Mouse (Mus musculus): Measurements from ENCODE around the gene Gm4763. TPM values are rescaled to one million over a fixed set of nuclear protein-coding genes. Genes with fewer than 3 reads are reported as not detected.

The Gm4763 gene
- total RNA-seq, 4 experiments from 2014 or later, result not detected

Other genes starting within 250 kb of the Gm4763 start
- 1 to 10 TPM; 3.1 to 4.7 (median 4.1) TPM for gene Cadm4, start 244.9 kb downstream of the Gm4763 start, total RNA-seq (2022)
- gene Zfp428, start 219.9 kb downstream of the Gm4763 start, total RNA-seq (2022), result 1 to 10 TPM; 4.9 to 7.3 (median 5.6) TPM
- not detected for gene AC161166.1, start 214.5 kb downstream of the Gm4763 start, total RNA-seq (2022)
- gene Irgq, start 196.2 kb downstream of the Gm4763 start, total RNA-seq (2022), result 10 to 100 TPM; 26.7 to 30.9 (median 27.8) TPM
- gene Pinlyp, start 180.8 kb downstream of the Gm4763 start, total RNA-seq (2022), result not detected
- gene Xrcc1, start 180.6 kb downstream of the Gm4763 start, total RNA-seq (2022), result 10 to 100 TPM; 39.2 to 55.5 (median 46.6) TPM
- gene Ethe1, start 139.4 kb downstream of the Gm4763 start, total RNA-seq (2022), result 10 to 100 TPM; 32.4 to 44.0 (median 39.1) TPM
- gene Zfp575, start 139.3 kb downstream of the Gm4763 start, total RNA-seq (2022), result under 1 TPM; 0.20 to 0.59 (median 0.38) TPM
- 10 to 100 TPM in 2 of 4 experiments, 1 to 10 TPM in 2; 6.2 to 12.9 (median 9.9) TPM for gene Phldb3, start 116.1 kb downstream of the Gm4763 start, total RNA-seq (2022)
- gene Lypd3, start 90.4 kb downstream of the Gm4763 start, total RNA-seq (2022), result under 1 TPM in 3 of 4 experiments, not detected in 1; 0.34 to 0.96 (median 0.66) TPM
- not detected for gene Tex101, start 50.2 kb downstream of the Gm4763 start, total RNA-seq (2022)
- not detected for gene BC049730, start 17.7 kb downstream of the Gm4763 start, total RNA-seq (2022)
- under 1 TPM in 2 of 4 experiments, not detected in 2; 0.14 to 0.15 TPM for gene Cd177, start 33.4 kb upstream of the Gm4763 start, total RNA-seq (2022)
- gene Ceacam10, start 50.3 kb upstream of the Gm4763 start, total RNA-seq (2022), result under 1 TPM in 1 of 4 experiments, not detected in 3; 0.23 TPM
- not detected for gene Gm9844, start 135.3 kb upstream of the Gm4763 start, total RNA-seq (2022)
- gene Lypd4, start 143.0 kb upstream of the Gm4763 start, total RNA-seq (2022), result not detected
- gene Dmrtc2, start 143.1 kb upstream of the Gm4763 start, total RNA-seq (2022), result not detected
- 1,000 to 10,000 TPM in 3 of 4 experiments, 100 to 1,000 TPM in 1; 823 to 1,088 (median 1,017) TPM for gene Rps19, start 157.5 kb upstream of the Gm4763 start, total RNA-seq (2022)
- 1 to 10 TPM in 2 of 4 experiments, under 1 TPM in 2; 0.44 to 2.1 (median 1.2) TPM for gene Cd79a, start 170.5 kb upstream of the Gm4763 start, total RNA-seq (2022)
- 100 to 1,000 TPM in 2 of 4 experiments, 10 to 100 TPM in 2; 70.6 to 172 (median 113) TPM for gene Arhgef1, start 176.0 kb upstream of the Gm4763 start, total RNA-seq (2022)
- not detected for gene Gm4881, start 217.6 kb upstream of the Gm4763 start, total RNA-seq (2022)
- 100 to 1,000 TPM; 343 to 403 (median 360) TPM for gene Rabac1, start 245.8 kb upstream of the Gm4763 start, total RNA-seq (2022)

Data from adrenal gland, adult 8-10 months (tissue).